Mouse (Mus musculus) spleen, adult 10 weeks (tissue): Measurements from ENCODE around the gene Plxnb1. TPM values are rescaled to one million over a fixed set of nuclear protein-coding genes. Genes with fewer than 3 reads are reported as not detected.

ENCODE experiments used
- polyA plus RNA-seq: library from polyadenylated mRNA; stranded (reverse); fragments of 350-450 nt; fragmentation: Illumina TruSeq; extraction: RNeasy Lipid Tissue Mini Kit (QIAGEN cat#74804); gene quantifications from one replicate; pipeline ENCODE4 v1.2.3, GENCODE M21; 2015; ENCODE audit warnings: low replicate concordance; ENCODE audit not compliant: insufficient read depth

Plxnb1 gene
- 5.2 TPM for polyA plus RNA-seq

DNA sequence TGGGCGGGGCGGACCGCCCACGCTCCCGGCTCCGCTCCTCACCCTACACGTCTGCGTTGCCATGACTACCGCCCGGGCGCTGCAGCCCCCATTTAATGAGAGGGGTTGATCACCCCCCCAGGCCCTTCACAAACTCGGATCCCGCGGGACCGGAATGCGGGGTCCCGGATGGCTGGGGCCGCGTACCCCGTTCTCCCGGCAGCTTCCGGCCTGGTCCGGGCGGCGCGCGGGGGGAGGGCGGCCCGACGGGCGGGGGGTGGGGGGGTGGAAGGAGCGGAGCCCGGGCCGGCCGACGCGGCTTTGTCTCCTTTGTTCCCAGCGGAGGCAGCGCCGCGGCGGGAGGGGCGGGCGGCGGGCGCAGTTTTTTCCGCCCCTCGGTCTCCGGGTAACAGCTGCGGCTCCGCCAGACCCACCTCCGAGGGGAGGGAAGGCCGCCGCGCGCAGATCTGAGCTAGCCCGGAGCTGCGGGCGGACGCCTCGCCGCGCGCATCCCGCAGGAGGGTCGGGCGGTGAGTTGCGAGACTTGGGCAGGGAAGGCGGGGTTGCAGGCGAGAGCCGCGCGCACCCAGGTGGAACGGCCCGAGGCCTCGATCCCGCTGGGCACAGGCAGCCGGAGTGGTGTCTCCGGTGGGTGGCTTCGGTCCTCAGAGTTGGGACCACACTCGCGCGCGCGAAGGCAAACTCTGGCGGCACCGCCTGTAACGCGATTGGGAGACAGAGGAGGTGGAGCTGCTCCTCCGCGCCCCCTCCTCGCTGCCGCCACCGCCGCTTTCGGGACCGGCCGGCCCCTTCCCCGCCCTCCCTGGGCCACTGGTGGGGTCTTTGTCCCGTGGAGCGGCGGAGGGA lies at the start of gene Plxnb1:
Gene Plxnb1, plus strand, starts transcription at position 253 of the 846 bp plus-strand sequence.

DNA sequence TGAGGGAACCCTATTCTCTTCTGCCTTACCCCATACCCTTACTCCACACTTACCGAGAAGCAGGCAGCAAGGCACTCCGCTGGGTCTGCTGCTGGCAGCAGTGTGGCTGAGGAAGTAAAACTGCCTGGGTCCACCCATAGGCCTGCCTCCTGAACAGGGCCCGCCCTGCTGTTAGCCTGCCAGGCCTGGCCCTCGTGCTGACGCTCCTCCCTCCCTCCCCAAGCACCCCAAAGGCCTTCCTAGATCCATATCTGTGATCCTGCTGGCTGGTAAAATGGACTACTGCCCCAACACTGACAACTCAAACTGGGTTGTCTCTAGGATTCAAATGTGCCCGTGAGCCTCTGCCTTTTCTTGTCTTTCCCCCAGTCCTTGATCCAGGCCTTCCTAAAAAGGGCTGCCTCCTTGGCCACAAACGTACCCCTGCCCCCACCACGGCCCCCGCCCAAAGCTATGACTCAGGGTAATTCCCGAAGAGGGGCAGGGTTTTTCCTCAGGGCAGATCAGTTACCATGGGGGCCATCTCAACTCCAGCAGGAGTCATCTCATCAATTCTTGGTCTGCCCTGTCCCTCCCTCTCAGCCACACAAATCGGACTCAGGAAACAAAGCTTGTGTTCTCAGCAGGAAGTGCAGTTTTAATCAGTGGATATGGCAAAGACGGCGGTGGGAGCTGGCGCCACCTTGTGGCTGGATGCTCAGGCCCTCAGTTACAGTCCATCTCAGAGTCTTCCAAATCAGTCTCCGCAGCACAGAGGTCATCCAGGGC lies 35.9 kb upstream of the Plxnb1 start, which contains the start of gene Trex1:
Gene Trex1, minus strand, starts transcription at position 599 of the 768 bp plus-strand sequence.

DNA sequence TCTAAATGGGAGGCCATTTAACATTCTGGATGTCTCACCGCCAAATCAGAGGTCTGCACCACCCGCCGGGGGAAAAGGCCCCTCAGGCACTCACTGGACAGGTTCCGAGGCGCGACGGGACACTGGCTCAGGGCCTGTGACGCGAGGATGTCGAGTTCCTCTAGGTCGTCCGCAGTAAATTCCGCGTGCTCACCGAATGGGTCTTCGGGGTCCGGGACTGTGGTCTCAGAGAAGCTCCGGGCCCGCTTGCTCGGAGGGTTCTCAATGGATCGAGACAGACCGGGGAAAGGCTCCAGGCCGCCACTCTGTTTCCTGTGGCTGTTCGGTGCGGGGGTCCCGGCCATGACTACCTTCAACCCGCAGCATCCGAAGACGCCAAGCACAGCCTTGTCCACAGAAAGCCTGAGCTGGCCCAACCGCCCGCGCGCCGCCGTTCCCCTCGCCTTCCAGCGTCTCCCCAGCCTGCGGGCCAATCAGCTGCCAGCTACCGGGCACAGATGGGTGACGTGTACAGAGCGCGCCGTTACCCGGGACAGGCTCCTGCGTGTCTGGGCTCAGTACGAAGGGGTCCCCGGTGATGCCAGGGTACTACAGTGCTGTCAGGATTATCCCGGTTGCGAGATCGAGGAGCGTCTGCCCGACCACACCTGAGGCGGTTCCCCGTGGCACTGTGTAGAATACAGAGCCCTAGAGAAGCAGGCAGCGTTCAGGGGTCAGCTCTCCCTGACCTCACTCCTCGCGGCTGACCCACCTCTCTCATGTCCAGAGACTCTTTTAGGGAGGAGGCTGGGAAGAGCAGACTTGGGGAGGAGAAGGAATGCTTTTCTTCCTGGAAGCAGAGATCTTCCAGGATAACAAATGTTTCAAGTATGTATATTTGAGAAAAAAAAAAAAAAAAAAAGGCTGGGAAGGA lies 21.3 kb upstream of the Plxnb1 start, which contains the start of gene Atrip:
Gene Atrip, minus strand, starts transcription at position 464 of the 913 bp plus-strand sequence.

GRCm38 (mm10) chr9:109082124-109082800 lies 12.9 kb upstream of the Plxnb1 start, which contains the start of the genes Ccdc51 and Tma7:
Gene Ccdc51, plus strand, starts transcription at chr9:109082493.
Gene Tma7, minus strand, starts transcription at chr9:109082587.

DNA sequence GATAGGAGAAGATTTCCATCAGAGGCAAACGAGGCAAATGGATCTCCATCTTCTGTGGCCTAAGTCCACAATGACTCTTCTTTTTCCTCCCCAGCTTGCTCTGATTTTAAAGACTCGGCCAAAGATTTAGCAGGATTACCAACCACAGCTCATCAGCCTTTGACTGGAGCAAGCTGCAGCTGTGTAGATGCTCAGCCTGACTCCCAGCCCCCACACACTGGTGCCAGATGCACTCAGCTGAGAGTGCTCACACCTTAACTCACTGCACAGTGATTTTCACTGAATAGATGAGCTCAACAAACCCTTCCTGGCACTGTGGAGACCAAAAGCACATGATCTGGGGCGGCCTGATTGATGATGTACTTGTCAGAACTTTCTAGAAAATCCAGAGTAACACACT lies 66.8 kb downstream of the Plxnb1 start, which contains the start of gene Fbxw21:
Gene Fbxw21, minus strand, starts transcription at position 101 of the 400 bp plus-strand sequence.

Other genes with a start within 250 kb of the Plxnb1 start
- gene Slc26a6, start 242.1 kb upstream of the Plxnb1 start, polyA plus RNA-seq: 6.4 TPM
- gene Tmem89, start 180.8 kb upstream of the Plxnb1 start, polyA plus RNA-seq: not detected
- gene Uqcrc1, start 158.8 kb upstream of the Plxnb1 start, polyA plus RNA-seq: 139 TPM
- 13.0 TPM for gene Col7a1, start 141.8 kb upstream of the Plxnb1 start, polyA plus RNA-seq
- 1.2 TPM for gene Ucn2, start 109.4 kb upstream of the Plxnb1 start, polyA plus RNA-seq
- 11.2 TPM for gene Pfkfb4, start 103.6 kb upstream of the Plxnb1 start, polyA plus RNA-seq
- gene Shisa5, start 56.8 kb upstream of the Plxnb1 start, polyA plus RNA-seq: 1,299 TPM
- 5.6 TPM for gene Trex1, start 35.7 kb upstream of the Plxnb1 start, polyA plus RNA-seq
- gene Atrip, start 21.3 kb upstream of the Plxnb1 start, polyA plus RNA-seq: 11.2 TPM
- gene Ccdc51, start 12.9 kb upstream of the Plxnb1 start, polyA plus RNA-seq: 5.3 TPM
- gene Tma7, start 12.8 kb upstream of the Plxnb1 start, polyA plus RNA-seq: 476 TPM
- gene Fbxw21, start 66.7 kb downstream of the Plxnb1 start, polyA plus RNA-seq: not detected
- 1.9 TPM for gene Fbxw13, start 100.6 kb downstream of the Plxnb1 start, polyA plus RNA-seq
- gene Fbxw20, start 139.4 kb downstream of the Plxnb1 start, polyA plus RNA-seq: not detected
- gene Fbxw14, start 192.3 kb downstream of the Plxnb1 start, polyA plus RNA-seq: not detected
- not detected for gene Fbxw28, start 244.3 kb downstream of the Plxnb1 start, polyA plus RNA-seq